Mouse (Mus musculus) ovary, postnatal 36 days (tissue): Measurements from ENCODE around the gene 5830411N06Rik.

Experiments used
- DNase-seq: peaks from one replicate; pipeline ENCODE4 v3.0.0; 2022; ENCODE audit warnings: low spot score, mixed read lengths

5830411N06Rik gene

GRCm38 (mm10) chr7:140247216-140247615, at the start of gene 5830411N06Rik:
Gene 5830411N06Rik (plus strand): TSS chr7:140247284.
- no peak for DNase-seq

- DNase-seq, result no peak
Observed at GRCm38 (mm10) chr7:140201090-140201489, 46.0 kb upstream of the 5830411N06Rik start.

GRCm38 (mm10) chr7:140205864-140206263, 41.2 kb upstream of the 5830411N06Rik start, which contains the start of gene Olfr524:
Gene Olfr524 (minus strand): TSS chr7:140205964.
- no peak for DNase-seq

GRCm38 (mm10) chr7:140206904-140207303, 40.2 kb upstream of the 5830411N06Rik start:
- no peak for DNase-seq

- DNase-seq, result no peak
Observed at GRCm38 (mm10) chr7:140208153-140208552, 38.9 kb upstream of the 5830411N06Rik start.

GRCm38 (mm10) chr7:140208677-140209076, 38.4 kb upstream of the 5830411N06Rik start:
- no peak for DNase-seq

GRCm38 (mm10) chr7:140213841-140214240, 33.2 kb upstream of the 5830411N06Rik start:
- DNase-seq, result no peak

GRCm38 (mm10) chr7:140217967-140218366, 29.1 kb upstream of the 5830411N06Rik start, which contains the start of gene Cd163l1:
Gene Cd163l1 (plus strand): TSS chr7:140218267.
- DNase-seq, result no peak

- DNase-seq, result no peak
Observed at GRCm38 (mm10) chr7:140219268-140219667, 27.8 kb upstream of the 5830411N06Rik start.

- no peak for DNase-seq
Observed at GRCm38 (mm10) chr7:140220375-140220774, 26.7 kb upstream of the 5830411N06Rik start.

GRCm38 (mm10) chr7:140224209-140224608, 22.9 kb upstream of the 5830411N06Rik start:
- no peak for DNase-seq

- DNase-seq, result no peak
Observed at GRCm38 (mm10) chr7:140228476-140228875, 18.6 kb upstream of the 5830411N06Rik start.

GRCm38 (mm10) chr7:140231026-140231425, 16.1 kb upstream of the 5830411N06Rik start:
- DNase-seq, result no peak

GRCm38 (mm10) chr7:140233696-140234095, 13.4 kb upstream of the 5830411N06Rik start:
- no peak for DNase-seq

- no peak for DNase-seq
Observed at GRCm38 (mm10) chr7:140253780-140254299, 6.8 kb downstream of the 5830411N06Rik start.

- no peak for DNase-seq
Observed at GRCm38 (mm10) chr7:140295746-140296145, 48.7 kb downstream of the 5830411N06Rik start.

- DNase-seq, result no peak
Observed at GRCm38 (mm10) chr7:140296876-140297275, 49.8 kb downstream of the 5830411N06Rik start.

GRCm38 (mm10) chr7:140299416-140299815, 52.3 kb downstream of the 5830411N06Rik start:
- no peak for DNase-seq

- DNase-seq, result no peak
Observed at GRCm38 (mm10) chr7:140319861-140320385, 72.8 kb downstream of the 5830411N06Rik start.

- no peak for DNase-seq
Observed at GRCm38 (mm10) chr7:140320558-140320957, 73.5 kb downstream of the 5830411N06Rik start, which contains the start of gene Olfr525. Gene Olfr525 (plus strand): TSS chr7:140320858.

GRCm38 (mm10) chr7:140321135-140321534, 74.1 kb downstream of the 5830411N06Rik start:
- DNase-seq, result no peak

- DNase-seq, result no peak
Observed at GRCm38 (mm10) chr7:140329766-140330304, 82.8 kb downstream of the 5830411N06Rik start.

- DNase-seq, result no peak
Observed at GRCm38 (mm10) chr7:140333717-140334116, 86.6 kb downstream of the 5830411N06Rik start, which contains the start of gene Olfr527. Gene Olfr527 (plus strand): TSS chr7:140334017.
